Mouse (Mus musculus): Measurements from ENCODE around the gene Lman1l. TPM values are rescaled to one million over a fixed set of nuclear protein-coding genes. Genes with fewer than 3 reads are reported as not detected.

The Lman1l gene
- total RNA-seq, 1 experiment: 0.22 TPM

GRCm38 (mm10) chr9:57652351-57652750, 31.8 kb upstream of the Lman1l start:
- H3K4me3 ChIP-seq (ENCODE audit: insufficient read depth in 1 of 2, low read depth in 1 of 2, low read length in 2 of 2, poor library complexity in 1 of 2, severe bottlenecking in 1 of 2): no peak overlapping the region
- no peaks in the 10 kb centered on the region for H3K36me3 ChIP-seq (ENCODE audit: control insufficient read depth, insufficient read depth, low read length, poor library complexity, severe bottlenecking)
- in situ Hi-C loops (cut with MboI; ENCODE audit: low sequenced_read_pairs in 2 of 2, unreplicated experiment in 2 of 2): no loop called here
- no peak for DNase-seq (ENCODE audit: low read depth, low spot score)
- H3K27ac ChIP-seq (ENCODE audit: insufficient read depth, low read depth, low read length, poor library complexity, severe bottlenecking): no peak overlapping the region
- peaks cover 2 to 9% of the 10 kb centered on the region in 2 experiments; a peak in 1 of 4 replicates for H3K4me1 ChIP-seq (ENCODE audit: control insufficient read depth in 2 of 2, insufficient read depth in 2 of 2, low read length in 2 of 2, poor library complexity in 1 of 2)
- TF ChIP-seq HCFC1 (IDR thresholded peaks at IDR 0.05; ENCODE audit: borderline replicate concordance, insufficient read depth, low read length) (no peak), CHD2 (IDR thresholded peaks at IDR 0.05; ENCODE audit: low read depth, low read length) (no peak)
- H3K9ac ChIP-seq (ENCODE audit: insufficient read depth, low read depth, low read length, poor library complexity, severe bottlenecking): no peak overlapping the region
- no peaks in the 10 kb centered on the region for H3K9me3 ChIP-seq (ENCODE audit: control insufficient read depth, insufficient read depth, low read depth, low read length)

GRCm38 (mm10) chr9:57650786-57651311, 30.3 kb upstream of the Lman1l start:
- H3K27ac ChIP-seq (ENCODE audit: insufficient read depth, low read depth, low read length, poor library complexity, severe bottlenecking): no peak overlapping the region
- peaks cover 4 to 9% of the 10 kb centered on the region in 2 experiments; a peak in 1 of 4 replicates for H3K4me1 ChIP-seq (ENCODE audit: control insufficient read depth in 2 of 2, insufficient read depth in 2 of 2, low read length in 2 of 2, poor library complexity in 1 of 2)
- no peaks in the 10 kb centered on the region for H3K9me3 ChIP-seq (ENCODE audit: control insufficient read depth, insufficient read depth, low read depth, low read length)
- no peak for DNase-seq (ENCODE audit: low read depth, low spot score)
- TF ChIP-seq CHD2 (IDR thresholded peaks at IDR 0.05; ENCODE audit: low read depth, low read length) (no peak), ZNF384 (IDR thresholded peaks at IDR 0.05; ENCODE audit: low read depth, low read length) (no peak), MAFK (IDR thresholded peaks at IDR 0.05; ENCODE audit: insufficient read depth, low read depth, low read length) (no peak), ZC3H11A (IDR thresholded peaks at IDR 0.05; ENCODE audit: borderline replicate concordance, low read depth, low read length) (no peak), HCFC1 (IDR thresholded peaks at IDR 0.05; ENCODE audit: borderline replicate concordance, insufficient read depth, low read length) (no peak)
- H3K9ac ChIP-seq (ENCODE audit: insufficient read depth, low read depth, low read length, poor library complexity, severe bottlenecking): no peak overlapping the region
- H3K36me3 ChIP-seq (ENCODE audit: control insufficient read depth, insufficient read depth, low read length, poor library complexity, severe bottlenecking): no peaks in the 10 kb centered on the region
- H3K4me3 ChIP-seq (ENCODE audit: insufficient read depth in 1 of 2, low read depth in 1 of 2, low read length in 2 of 2, poor library complexity in 1 of 2, severe bottlenecking in 1 of 2): no peak overlapping the region
- in situ Hi-C loops (cut with MboI; ENCODE audit: low sequenced_read_pairs in 2 of 2, unreplicated experiment in 2 of 2): no loop called here

- Histone ChIP-seq H3K4me3 (ENCODE audit: insufficient read depth in 1 of 2, low read depth in 1 of 2, low read length in 2 of 2, poor library complexity in 1 of 2, severe bottlenecking in 1 of 2) (no peak overlapping the region), H3K4me1 (ENCODE audit: control insufficient read depth in 2 of 2, insufficient read depth in 2 of 2, low read length in 2 of 2, poor library complexity in 1 of 2) (peaks cover 4 to 11% of the 10 kb centered on the region in 2 experiments; a peak in 1 of 4 replicates), H3K27ac (ENCODE audit: insufficient read depth, low read depth, low read length, poor library complexity, severe bottlenecking) (no peak overlapping the region), H3K36me3 (ENCODE audit: control insufficient read depth, insufficient read depth, low read length, poor library complexity, severe bottlenecking) (no peaks in the 10 kb centered on the region), H3K9ac (ENCODE audit: insufficient read depth, low read depth, low read length, poor library complexity, severe bottlenecking) (no peak overlapping the region), H3K9me3 (ENCODE audit: control insufficient read depth, insufficient read depth, low read depth, low read length) (no peaks in the 10 kb centered on the region)
- TF ChIP-seq ZNF384 (IDR thresholded peaks at IDR 0.05; ENCODE audit: low read depth, low read length) (no peak), CHD2 (IDR thresholded peaks at IDR 0.05; ENCODE audit: low read depth, low read length) (no peak), MAFK (IDR thresholded peaks at IDR 0.05; ENCODE audit: insufficient read depth, low read depth, low read length) (no peak), ZC3H11A (IDR thresholded peaks at IDR 0.05; ENCODE audit: borderline replicate concordance, low read depth, low read length) (no peak), HCFC1 (IDR thresholded peaks at IDR 0.05; ENCODE audit: borderline replicate concordance, insufficient read depth, low read length) (no peak)
- in situ Hi-C loops (cut with MboI; ENCODE audit: low sequenced_read_pairs in 2 of 2, unreplicated experiment in 2 of 2): no loop called here
- no peak for DNase-seq (ENCODE audit: low read depth, low spot score)
Observed at GRCm38 (mm10) chr9:57650130-57650785, 29.7 kb upstream of the Lman1l start.

GRCm38 (mm10) chr9:57647286-57648108, 26.9 kb upstream of the Lman1l start:
- no peaks in the 10 kb centered on the region for H3K9me3 ChIP-seq (ENCODE audit: control insufficient read depth, insufficient read depth, low read depth, low read length)
- in situ Hi-C loops (cut with MboI; ENCODE audit: low sequenced_read_pairs in 2 of 2, unreplicated experiment in 2 of 2): no loop called here
- H3K4me1 ChIP-seq (ENCODE audit: control insufficient read depth in 2 of 2, insufficient read depth in 2 of 2, low read length in 2 of 2, poor library complexity in 1 of 2): peaks cover 4 to 22% of the 10 kb centered on the region in 2 experiments; a peak in 2 of 4 replicates
- peaks cover 5% of the 10 kb centered on the region; the same call in 1 of the 2 replicates for H3K36me3 ChIP-seq (ENCODE audit: control insufficient read depth, insufficient read depth, low read length, poor library complexity, severe bottlenecking)
- H3K27ac ChIP-seq (ENCODE audit: insufficient read depth, low read depth, low read length, poor library complexity, severe bottlenecking): no peak overlapping the region
- no peak overlapping the region for H3K4me3 ChIP-seq (ENCODE audit: insufficient read depth in 1 of 2, low read depth in 1 of 2, low read length in 2 of 2, poor library complexity in 1 of 2, severe bottlenecking in 1 of 2)
- H3K9ac ChIP-seq (ENCODE audit: insufficient read depth, low read depth, low read length, poor library complexity, severe bottlenecking): no peak overlapping the region
- no peak for DNase-seq (ENCODE audit: low read depth, low spot score)
- TF ChIP-seq CHD2 (IDR thresholded peaks at IDR 0.05; ENCODE audit: low read depth, low read length): no peak
- no peak for TF ChIP-seq MAFK (IDR thresholded peaks at IDR 0.05; ENCODE audit: insufficient read depth, low read depth, low read length)
- no peak for TF ChIP-seq ZC3H11A (IDR thresholded peaks at IDR 0.05; ENCODE audit: borderline replicate concordance, low read depth, low read length)
- no peak for TF ChIP-seq ZNF384 (IDR thresholded peaks at IDR 0.05; ENCODE audit: low read depth, low read length)

Data from ES-E14 (cell line).